Mouse (Mus musculus): Measurements from ENCODE around the gene Ak5. TPM values are rescaled to one million over a fixed set of nuclear protein-coding genes. Genes with fewer than 3 reads are reported as not detected.

Gene Ak5
- polyA plus RNA-seq, 1 experiment from 2014 or later = 1.3 TPM

Other genes starting within 250 kb of the Ak5 start
- gene Pigk, start 45.7 kb upstream of the Ak5 start, polyA plus RNA-seq (2015; fragmentation: Nextera tagmentation; extraction: Ambion mirVana) = 41.9 and 51.9 TPM in 2 replicates

Measured in embryonic facial prominence, embryonic 15.5 days (tissue).